Mouse (Mus musculus) heart, adult 2 months (tissue): ENCODE results near the gene Copz2.
"Not testable (repeated sequence)": the region's sequence is repeated elsewhere in the genome, so short reads cannot be mapped to it uniquely, and the experiment has no call there.

Experiments used
- CTCF ChIP-seq: fragments of 200-600 bp; IDR thresholded peaks from 2 replicates; pipeline ENCODE4 v1.8.1; 2022; ENCODE audit warnings: antibody characterized with exemption, mild to moderate bottlenecking, moderate library complexity
- POLR2A ChIP-seq: fragments of 200-500 bp; IDR thresholded peaks from 2 replicates; pipeline ENCODE4 v1.6.1; 2011; ENCODE audit warnings: mild to moderate bottlenecking, low read depth, low read length, control low read depth; ENCODE audit not compliant: insufficient read depth

DNA sequence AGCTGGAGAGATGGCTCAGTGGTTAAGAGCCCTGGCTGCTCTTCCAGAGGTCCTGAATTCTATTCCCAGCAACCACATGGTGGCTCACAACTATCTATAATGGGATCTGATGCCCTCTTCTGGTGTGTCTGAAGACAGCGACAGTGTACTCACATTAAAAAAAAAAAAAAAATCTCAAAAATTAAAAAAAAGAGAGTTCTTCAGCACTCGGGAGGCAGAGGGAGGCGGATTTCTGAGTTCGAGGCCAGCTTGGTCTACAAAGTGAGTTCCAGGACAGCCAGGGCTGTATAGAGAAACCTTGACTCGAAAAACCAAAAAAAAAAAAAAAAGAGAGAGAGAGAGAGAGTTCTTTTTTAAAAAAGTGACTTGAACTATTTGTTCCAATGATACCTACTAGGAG lies 525 bp upstream of the Copz2 start:
- not testable (repeated sequence) for TF ChIP-seq POLR2A
- peak; percentile 17; the same call in 1 of the 2 replicates for TF ChIP-seq CTCF
